Mouse (Mus musculus): ENCODE results near the gene Ube2v1. TPM values are rescaled to one million over a fixed set of nuclear protein-coding genes. Genes with fewer than 3 reads are reported as not detected.

Gene Ube2v1
- polyA plus RNA-seq, 1 experiment, result 183 TPM

GRCm38 (mm10) chr2:167583161-167583952 is 48.5 kb downstream of the Ube2v1 start:
- no peak for TF ChIP-seq POLR2A (IDR thresholded peaks at IDR 0.05; ENCODE audit: borderline replicate concordance, extremely low read depth, insufficient read depth, insufficient read length, poor library complexity, severe bottlenecking)
- no peak for TF ChIP-seq CTCF (IDR thresholded peaks at IDR 0.05; ENCODE audit: borderline replicate concordance, extremely low read depth, insufficient read depth, insufficient read length)
- DNase-seq (ENCODE audit: low read depth), result no peak

GRCm38 (mm10) chr2:167578521-167578920 is 53.4 kb downstream of the Ube2v1 start:
- TF ChIP-seq CTCF (IDR thresholded peaks at IDR 0.05; ENCODE audit: borderline replicate concordance, extremely low read depth, insufficient read depth, insufficient read length) (no peak), POLR2A (IDR thresholded peaks at IDR 0.05; ENCODE audit: borderline replicate concordance, extremely low read depth, insufficient read depth, insufficient read length, poor library complexity, severe bottlenecking) (no peak)

GRCm38 (mm10) chr2:167577186-167577785 is 54.6 kb downstream of the Ube2v1 start:
- TF ChIP-seq POLR2A (IDR thresholded peaks at IDR 0.05; ENCODE audit: borderline replicate concordance, extremely low read depth, insufficient read depth, insufficient read length, poor library complexity, severe bottlenecking), result no peak
- TF ChIP-seq CTCF (IDR thresholded peaks at IDR 0.05; ENCODE audit: borderline replicate concordance, extremely low read depth, insufficient read depth, insufficient read length), result no peak
- DNase-seq (ENCODE audit: low read depth), result no peak

More at GRCm38 (mm10) chr2:167578521-167578920, 53.4 kb downstream of the Ube2v1 start:
- DNase-seq (ENCODE audit: low read depth), result no peak

DNA sequence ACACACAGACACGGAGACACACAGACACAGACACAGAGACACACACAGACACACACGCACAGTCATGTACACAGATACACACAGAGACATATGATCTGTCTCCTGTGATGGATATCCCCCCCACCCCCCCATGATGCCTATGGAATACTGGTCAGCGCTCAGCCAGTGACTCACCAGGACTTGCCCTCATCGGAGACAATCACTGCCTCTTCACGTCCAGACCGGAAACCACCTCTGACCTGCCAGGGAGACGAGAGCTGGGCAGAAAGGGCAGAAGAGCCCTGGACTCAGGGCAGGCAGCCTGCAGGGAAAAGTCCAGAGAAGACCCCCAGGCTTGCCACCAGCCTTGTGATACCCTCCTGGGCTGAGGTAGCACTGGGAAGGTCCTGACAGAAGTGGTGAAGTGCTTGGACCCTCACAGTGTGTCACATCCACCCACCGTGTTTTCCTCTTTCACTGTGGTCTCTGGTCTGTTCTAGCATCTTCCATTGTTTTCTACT is 55.7 kb downstream of the Ube2v1 start:
- no peak for TF ChIP-seq POLR2A (IDR thresholded peaks at IDR 0.05; ENCODE audit: borderline replicate concordance, extremely low read depth, insufficient read depth, insufficient read length, poor library complexity, severe bottlenecking)
- no peak for TF ChIP-seq CTCF (IDR thresholded peaks at IDR 0.05; ENCODE audit: borderline replicate concordance, extremely low read depth, insufficient read depth, insufficient read length)
- no peak for DNase-seq (ENCODE audit: low read depth)

GRCm38 (mm10) chr2:167575581-167575980 is 56.3 kb downstream of the Ube2v1 start:
- no peak for DNase-seq (ENCODE audit: low read depth)
- TF ChIP-seq CTCF (IDR thresholded peaks at IDR 0.05; ENCODE audit: borderline replicate concordance, extremely low read depth, insufficient read depth, insufficient read length), result no peak
- TF ChIP-seq POLR2A (IDR thresholded peaks at IDR 0.05; ENCODE audit: borderline replicate concordance, extremely low read depth, insufficient read depth, insufficient read length, poor library complexity, severe bottlenecking), result no peak

DNA sequence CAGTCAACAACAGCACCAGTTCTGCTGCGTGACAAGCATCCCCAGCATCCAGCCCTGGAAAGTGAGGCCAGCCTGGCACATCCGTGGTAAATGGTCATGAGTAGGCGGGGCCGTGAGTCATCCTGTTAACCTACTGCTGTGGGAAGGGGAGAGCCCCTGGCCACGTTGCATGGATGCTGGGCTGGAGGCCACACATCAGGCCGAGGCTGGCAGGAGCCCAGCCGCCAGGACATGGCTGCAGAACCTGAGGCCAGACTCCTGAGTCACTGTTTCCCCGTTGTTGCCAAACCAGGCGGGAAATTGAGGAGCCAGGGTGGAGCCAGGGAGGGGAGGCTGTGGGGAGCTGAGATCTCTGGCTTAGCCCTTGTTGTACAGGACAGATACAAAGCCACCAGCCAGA is 57.1 kb downstream of the Ube2v1 start:
- no peak for TF ChIP-seq POLR2A (IDR thresholded peaks at IDR 0.05; ENCODE audit: borderline replicate concordance, extremely low read depth, insufficient read depth, insufficient read length, poor library complexity, severe bottlenecking)
- no peak for TF ChIP-seq CTCF (IDR thresholded peaks at IDR 0.05; ENCODE audit: borderline replicate concordance, extremely low read depth, insufficient read depth, insufficient read length)
- no peak for DNase-seq (ENCODE audit: low read depth)

DNA sequence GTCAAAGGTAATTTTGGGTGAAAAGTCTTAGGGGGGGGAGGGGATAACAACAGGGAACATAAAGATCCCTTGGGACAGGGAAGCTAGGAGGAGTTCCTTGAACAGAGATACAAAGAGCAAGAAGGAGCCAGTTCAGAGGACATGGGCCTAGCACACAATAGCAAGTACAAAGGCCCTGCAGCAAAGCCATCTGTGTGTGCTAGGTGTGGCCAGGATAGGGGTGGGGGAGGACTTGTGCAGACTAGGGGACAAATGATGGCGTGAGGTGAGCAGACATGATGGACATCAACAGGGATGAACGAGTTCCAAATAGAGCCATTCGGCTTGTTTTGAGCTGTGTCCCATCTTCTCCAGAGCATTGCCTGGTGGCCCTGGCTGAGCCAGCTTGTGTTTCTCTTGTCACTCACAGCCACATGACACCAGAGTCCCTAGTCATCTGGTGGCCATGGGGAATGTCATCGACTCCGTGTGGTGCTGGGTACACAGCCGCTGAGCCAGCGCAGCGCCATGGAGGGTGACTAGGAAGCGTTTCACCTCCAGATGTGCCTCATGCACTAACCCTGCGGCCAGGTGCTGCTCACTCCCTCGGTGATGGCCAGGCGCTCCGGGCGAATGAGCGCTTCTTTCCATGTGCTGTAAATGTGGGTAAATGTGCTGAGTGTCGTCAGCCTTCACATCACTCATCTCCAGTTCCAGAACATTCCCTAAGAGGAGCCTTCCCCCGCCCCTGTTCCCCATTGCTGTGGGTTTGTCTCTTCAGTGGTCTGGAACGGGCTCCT is 60.3 kb downstream of the Ube2v1 start:
- DNase-seq (ENCODE audit: low read depth), result no peak
- TF ChIP-seq POLR2A (IDR thresholded peaks at IDR 0.05; ENCODE audit: borderline replicate concordance, extremely low read depth, insufficient read depth, insufficient read length, poor library complexity, severe bottlenecking) (no peak), CTCF (IDR thresholded peaks at IDR 0.05; ENCODE audit: borderline replicate concordance, extremely low read depth, insufficient read depth, insufficient read length) (no peak)

DNA sequence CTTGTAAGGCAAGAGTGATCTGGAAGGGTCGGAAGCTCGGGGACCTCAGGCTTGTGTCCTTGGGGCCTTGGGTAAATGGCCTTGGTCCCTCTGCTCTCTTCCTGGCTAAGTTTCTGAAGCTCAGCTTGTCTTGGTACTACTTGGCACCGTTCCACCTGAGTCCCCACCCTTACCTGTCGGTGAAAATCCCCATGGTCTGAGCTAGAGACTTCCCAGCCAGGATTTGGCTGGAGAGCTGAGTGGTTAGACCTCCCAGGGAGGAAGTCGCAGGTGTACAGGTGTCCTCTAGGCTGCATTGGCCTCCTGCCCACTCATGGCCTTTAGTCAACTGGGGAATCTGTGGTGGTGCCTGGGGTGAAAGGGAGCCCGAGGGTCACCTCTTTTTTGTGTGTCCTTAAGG is 61.1 kb downstream of the Ube2v1 start:
- TF ChIP-seq CTCF (IDR thresholded peaks at IDR 0.05; ENCODE audit: borderline replicate concordance, extremely low read depth, insufficient read depth, insufficient read length), result no peak
- no peak for TF ChIP-seq POLR2A (IDR thresholded peaks at IDR 0.05; ENCODE audit: borderline replicate concordance, extremely low read depth, insufficient read depth, insufficient read length, poor library complexity, severe bottlenecking)
- DNase-seq (ENCODE audit: low read depth), result no peak

DNA sequence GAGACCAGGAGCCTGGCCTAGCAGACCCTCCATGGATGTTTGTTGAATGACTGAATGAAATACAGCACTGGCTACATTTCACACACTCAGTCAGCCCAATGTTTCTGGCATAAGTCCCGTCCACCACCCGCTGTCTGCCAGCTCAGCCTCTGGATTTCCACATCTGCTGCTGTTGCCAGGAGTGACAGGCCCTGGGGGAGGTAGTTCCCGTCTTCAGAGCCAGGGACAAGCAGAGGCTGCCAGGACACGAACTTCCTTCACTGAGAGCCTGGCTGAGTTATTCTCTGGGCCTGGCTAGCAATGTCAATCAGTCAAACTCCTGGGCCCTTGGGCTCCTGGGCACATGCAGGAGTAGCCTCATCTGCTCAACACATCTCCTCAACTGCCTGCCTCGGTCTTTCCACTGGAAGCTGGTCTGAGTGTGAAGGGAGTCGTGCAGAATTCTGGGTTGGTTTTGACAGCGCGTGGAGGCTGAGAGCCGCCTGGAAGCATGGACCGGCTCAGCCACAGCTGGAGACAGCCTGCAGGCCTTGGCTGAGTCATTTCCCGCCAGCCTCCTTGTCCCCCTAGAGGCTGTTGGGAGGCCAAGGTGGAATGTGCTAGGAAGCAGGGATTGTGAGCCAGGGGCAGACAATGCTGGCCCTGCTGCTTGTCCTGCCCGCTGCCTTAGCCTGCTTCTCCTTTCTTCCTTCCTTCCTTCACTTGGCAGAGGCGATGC is 61.8 kb downstream of the Ube2v1 start:
- DNase-seq (ENCODE audit: low read depth), result no peak
- TF ChIP-seq POLR2A (IDR thresholded peaks at IDR 0.05; ENCODE audit: borderline replicate concordance, extremely low read depth, insufficient read depth, insufficient read length, poor library complexity, severe bottlenecking) (no peak), CTCF (IDR thresholded peaks at IDR 0.05; ENCODE audit: borderline replicate concordance, extremely low read depth, insufficient read depth, insufficient read length) (no peak)

- DNase-seq (ENCODE audit: low read depth), result no peak
- TF ChIP-seq POLR2A (IDR thresholded peaks at IDR 0.05; ENCODE audit: borderline replicate concordance, extremely low read depth, insufficient read depth, insufficient read length, poor library complexity, severe bottlenecking), result no peak
- TF ChIP-seq CTCF (IDR thresholded peaks at IDR 0.05; ENCODE audit: borderline replicate concordance, extremely low read depth, insufficient read depth, insufficient read length), result no peak
These were observed 63.8 kb downstream of the Ube2v1 start for GRCm38 (mm10) chr2:167568112-167568511.
